Mouse (Mus musculus): Measurements from ENCODE around the gene Tesmin. TPM values are rescaled to one million over a fixed set of nuclear protein-coding genes. Genes with fewer than 3 reads are reported as not detected.
A peak's percentile ranks its signal among the peaks of the same experiment; 100 is the strongest.

The Tesmin gene
- polyA plus RNA-seq, 1 experiment from 2014 or later = 0.27 TPM

DNA sequence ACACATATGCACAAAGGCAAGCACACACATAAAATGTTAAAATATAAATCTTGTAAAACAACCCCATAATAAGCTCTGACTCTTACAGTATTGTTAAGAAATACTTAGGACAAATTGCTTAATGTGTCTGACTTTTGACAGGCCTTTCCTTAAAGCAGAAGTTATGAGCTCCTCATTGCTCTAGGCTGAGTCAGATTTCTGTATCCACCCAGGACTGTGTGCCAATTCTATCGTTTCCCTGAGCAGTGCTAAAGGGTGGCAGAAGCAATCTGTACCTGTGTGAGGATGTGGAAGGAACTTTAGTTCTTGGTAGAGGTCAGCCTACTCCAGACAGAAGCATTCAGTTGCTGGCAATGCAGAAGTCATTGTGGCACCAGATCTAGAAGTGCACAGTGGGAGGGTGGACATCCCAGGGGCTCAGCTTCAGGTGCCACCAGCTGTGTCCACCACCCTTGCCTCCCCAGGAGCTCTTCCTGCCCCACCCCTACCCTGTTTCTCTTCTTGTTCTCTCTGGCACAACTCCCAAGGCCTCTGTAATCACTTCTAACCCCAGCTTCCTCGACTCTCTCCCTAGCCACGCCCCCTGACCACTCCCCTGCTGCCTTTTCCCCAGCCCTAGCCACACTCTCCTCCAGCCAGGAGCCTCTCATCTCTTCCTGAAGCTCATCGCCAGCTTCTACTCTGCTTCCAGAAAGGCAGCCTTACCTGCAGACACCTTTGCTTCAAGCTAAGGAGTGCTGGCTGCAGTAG, 11.5 kb upstream of the Tesmin start:
- Histone ChIP-seq H3K4me2 (ENCODE audit: low read depth, low read length, severe bottlenecking) (no peak overlapping the region), H3K27ac (ENCODE audit: low read depth, low read length) (no peak overlapping the region), H3K4me3 (ENCODE audit: low read depth, low read length) (no peak overlapping the region), H3K9ac (ENCODE audit: low read length) (no peak overlapping the region), H3K36me3 (ENCODE audit: control insufficient read depth, insufficient read depth, low read length) (no peaks in the 10 kb centered on the region), H3K27me3 (ENCODE audit: control insufficient read depth, insufficient read depth, low read length) (no peaks in the 10 kb centered on the region), H3K9me3 (ENCODE audit: control insufficient read depth, low read length) (no peaks in the 10 kb centered on the region), H3K4me1 (replicated peaks; ENCODE audit: control insufficient read depth, insufficient read depth, low read length) (no peaks in the 10 kb centered on the region)
- DNase-seq (ENCODE audit: low spot score) = no peak
- 33% methylated on average over 4 of the region's 4 CpGs for WGBS
- ATAC-seq (replicated peaks; ENCODE audit: low FRiP score) = no peak

DNA sequence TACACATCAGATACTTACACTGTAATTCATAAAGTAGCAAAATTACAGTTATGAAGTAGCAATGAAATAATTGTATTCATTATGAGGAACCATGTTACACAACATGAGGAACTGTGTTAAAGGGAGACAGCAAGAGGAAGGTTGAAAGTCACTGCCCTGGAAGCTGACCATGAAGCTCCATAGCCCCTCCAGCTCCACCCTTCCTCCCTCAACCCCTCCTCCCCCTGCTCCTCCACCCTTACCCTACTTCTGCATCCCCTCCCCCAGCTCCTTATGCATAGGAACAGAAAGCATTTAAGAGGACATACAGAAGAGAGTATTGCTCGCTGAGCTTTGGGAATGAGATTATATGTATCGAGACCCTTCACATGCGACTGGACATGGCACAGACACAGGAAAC, 10.0 kb upstream of the Tesmin start:
- no peak for ATAC-seq (replicated peaks; ENCODE audit: low FRiP score)
- no peaks in the 10 kb centered on the region for H3K27me3 ChIP-seq (ENCODE audit: control insufficient read depth, insufficient read depth, low read length)
- no peak overlapping the region for H3K9ac ChIP-seq (ENCODE audit: low read length)
- H3K27ac ChIP-seq (ENCODE audit: low read depth, low read length) = no peak overlapping the region
- H3K36me3 ChIP-seq (ENCODE audit: control insufficient read depth, insufficient read depth, low read length) = no peaks in the 10 kb centered on the region
- WGBS = 91% methylated on average over 3 of the region's 3 CpGs
- no peak overlapping the region for H3K4me2 ChIP-seq (ENCODE audit: low read depth, low read length, severe bottlenecking)
- no peak for DNase-seq (ENCODE audit: low spot score)
- H3K4me1 ChIP-seq (replicated peaks; ENCODE audit: control insufficient read depth, insufficient read depth, low read length) = no peaks in the 10 kb centered on the region
- no peaks in the 10 kb centered on the region for H3K9me3 ChIP-seq (ENCODE audit: control insufficient read depth, low read length)
- H3K4me3 ChIP-seq (ENCODE audit: low read depth, low read length) = no peak overlapping the region

DNA sequence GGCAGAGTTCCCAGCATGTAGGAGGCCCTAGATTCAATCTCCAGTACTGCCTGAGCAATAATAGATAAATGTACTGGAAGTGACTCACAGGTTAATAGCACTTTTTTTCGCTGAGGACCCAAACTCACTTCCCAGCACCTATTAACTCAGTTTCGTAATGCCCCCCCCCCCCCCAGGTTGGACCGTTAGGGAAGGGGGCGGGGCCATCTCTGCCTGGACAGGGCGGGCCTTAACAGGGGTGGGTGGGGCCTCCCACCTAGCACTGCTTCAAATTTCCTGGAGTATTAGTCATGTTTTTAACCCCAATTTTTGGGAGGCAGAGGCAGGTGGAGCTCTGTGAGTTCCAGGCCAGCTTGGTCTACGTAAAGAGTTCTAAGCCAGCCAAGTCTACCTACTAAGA, 596 bp upstream of the Tesmin start:
- Histone ChIP-seq H3K9ac (ENCODE audit: low read length) (no peak overlapping the region), H3K4me2 (ENCODE audit: low read depth, low read length, severe bottlenecking) (no peak overlapping the region), H3K36me3 (ENCODE audit: control insufficient read depth, insufficient read depth, low read length) (no peaks in the 10 kb centered on the region), H3K27me3 (ENCODE audit: control insufficient read depth, insufficient read depth, low read length) (peaks cover 2% of the 10 kb centered on the region), H3K4me1 (replicated peaks; ENCODE audit: control insufficient read depth, insufficient read depth, low read length) (peaks cover 2% of the 10 kb centered on the region; the same call in 1 of the 2 replicates), H3K9me3 (ENCODE audit: control insufficient read depth, low read length) (no peaks in the 10 kb centered on the region; the same call in 1 of the 2 replicates), H3K27ac (ENCODE audit: low read depth, low read length) (no peak overlapping the region), H3K4me3 (ENCODE audit: low read depth, low read length) (no peak overlapping the region)
- no peak for DNase-seq (ENCODE audit: low spot score)
- WGBS = 69% methylated on average over 6 of the region's 6 CpGs
- ATAC-seq (replicated peaks; ENCODE audit: low FRiP score) = no peak; the same call in 1 of the 2 replicates

DNA sequence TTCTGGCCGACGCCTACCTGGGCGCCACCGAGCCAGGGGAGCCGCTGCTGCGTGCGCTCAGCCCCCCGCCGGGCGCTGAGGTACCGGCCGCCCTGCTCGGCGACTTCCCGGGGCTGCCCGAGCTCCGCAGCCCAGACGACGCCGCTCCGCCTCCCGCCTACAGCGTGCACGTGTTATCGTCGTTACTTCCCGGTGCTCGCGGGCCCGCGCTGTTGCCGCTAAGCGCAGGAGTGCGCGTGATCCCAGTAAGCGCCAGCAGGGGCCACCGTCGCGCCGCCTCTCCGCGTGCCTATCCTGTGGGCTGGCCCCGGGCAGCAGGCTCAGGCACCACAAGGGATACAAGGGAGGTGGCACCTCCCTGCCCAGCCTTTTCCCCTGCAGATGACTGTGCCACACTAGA, 432 bp downstream of the Tesmin start:
- H3K27me3 ChIP-seq (ENCODE audit: control insufficient read depth, insufficient read depth, low read length) = peaks cover 2% of the 10 kb centered on the region
- H3K9ac ChIP-seq (ENCODE audit: low read length) = peak overlapping the region; percentile 44
- H3K4me3 ChIP-seq (ENCODE audit: low read depth, low read length) = peak overlapping the region; percentile 29
- peaks cover 2% of the 10 kb centered on the region; the same call in 1 of the 2 replicates for H3K4me1 ChIP-seq (replicated peaks; ENCODE audit: control insufficient read depth, insufficient read depth, low read length)
- ATAC-seq (replicated peaks; ENCODE audit: low FRiP score) (peak; percentile 93), DNase-seq (ENCODE audit: low spot score) (peak; percentile 92)
- no peak overlapping the region for H3K27ac ChIP-seq (ENCODE audit: low read depth, low read length)
- no peaks in the 10 kb centered on the region for H3K36me3 ChIP-seq (ENCODE audit: control insufficient read depth, insufficient read depth, low read length)
- no peaks in the 10 kb centered on the region; the same call in 1 of the 2 replicates for H3K9me3 ChIP-seq (ENCODE audit: control insufficient read depth, low read length)
- WGBS = under 1% methylated on average over 43 of the region's 43 CpGs
- peak overlapping the region; percentile 78 for H3K4me2 ChIP-seq (ENCODE audit: low read depth, low read length, severe bottlenecking)

DNA sequence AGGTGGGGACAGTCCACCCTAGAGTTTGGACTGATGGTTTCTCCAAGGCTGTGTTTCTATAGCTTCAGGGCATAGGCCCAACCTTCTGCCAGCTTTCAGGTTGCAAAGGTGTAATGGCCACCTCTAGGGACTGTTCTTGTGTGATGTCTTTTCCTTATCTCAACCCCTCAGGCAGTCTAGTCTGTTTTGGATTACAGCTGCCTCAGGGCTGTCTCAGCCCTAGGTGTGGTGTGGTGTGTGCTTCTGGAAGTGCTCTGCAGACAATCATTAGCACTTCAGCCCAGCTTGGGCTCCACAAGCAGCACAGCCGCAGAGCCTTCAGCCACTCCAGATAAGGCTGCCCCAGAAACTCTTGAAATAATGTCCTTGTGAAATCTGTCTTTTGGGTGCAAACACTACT, 3.7 kb downstream of the Tesmin start:
- WGBS = 97% methylated on average over 1 of the region's 1 CpGs
- Histone ChIP-seq H3K27me3 (ENCODE audit: control insufficient read depth, insufficient read depth, low read length) (peaks cover 2% of the 10 kb centered on the region), H3K27ac (ENCODE audit: low read depth, low read length) (no peak overlapping the region), H3K36me3 (ENCODE audit: control insufficient read depth, insufficient read depth, low read length) (no peaks in the 10 kb centered on the region), H3K9ac (ENCODE audit: low read length) (no peak overlapping the region), H3K4me3 (ENCODE audit: low read depth, low read length) (no peak overlapping the region), H3K9me3 (ENCODE audit: control insufficient read depth, low read length) (no peaks in the 10 kb centered on the region; the same call in 1 of the 2 replicates), H3K4me2 (ENCODE audit: low read depth, low read length, severe bottlenecking) (no peak overlapping the region), H3K4me1 (replicated peaks; ENCODE audit: control insufficient read depth, insufficient read depth, low read length) (peaks cover 2% of the 10 kb centered on the region; the same call in 1 of the 2 replicates)
- ATAC-seq (replicated peaks; ENCODE audit: low FRiP score) = no peak
- DNase-seq (ENCODE audit: low spot score) = no peak

DNA sequence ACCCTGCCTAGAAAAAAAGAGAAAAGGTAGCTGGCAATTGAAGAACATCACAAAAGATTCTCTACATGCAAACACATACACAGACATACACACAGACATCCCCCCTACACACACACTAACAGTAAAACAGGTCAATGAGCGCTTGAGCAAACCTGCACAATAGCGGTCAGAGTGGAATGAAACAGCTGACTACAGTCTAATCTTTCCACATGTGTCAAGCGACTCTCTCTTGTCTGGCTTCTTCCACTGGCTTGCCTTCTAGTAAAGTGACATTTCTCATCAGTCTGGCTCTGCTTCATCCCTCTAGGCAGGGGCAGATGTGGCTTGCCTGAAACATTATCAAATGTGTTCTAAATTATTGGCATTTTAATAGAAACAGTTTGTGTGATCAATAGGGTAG, 5.6 kb downstream of the Tesmin start:
- Histone ChIP-seq H3K4me2 (ENCODE audit: low read depth, low read length, severe bottlenecking) (no peak overlapping the region), H3K36me3 (ENCODE audit: control insufficient read depth, insufficient read depth, low read length) (no peaks in the 10 kb centered on the region), H3K27ac (ENCODE audit: low read depth, low read length) (no peak overlapping the region), H3K9ac (ENCODE audit: low read length) (no peak overlapping the region), H3K9me3 (ENCODE audit: control insufficient read depth, low read length) (no peaks in the 10 kb centered on the region; the same call in 1 of the 2 replicates), H3K27me3 (ENCODE audit: control insufficient read depth, insufficient read depth, low read length) (peaks cover 2% of the 10 kb centered on the region), H3K4me1 (replicated peaks; ENCODE audit: control insufficient read depth, insufficient read depth, low read length) (0 out of 2 replicates have a peak, but pooled peaks cover 2% of the 10 kb centered on the region), H3K4me3 (ENCODE audit: low read depth, low read length) (no peak overlapping the region)
- WGBS = 87% methylated on average over 3 of the region's 3 CpGs
- DNase-seq (ENCODE audit: low spot score) (no peak), ATAC-seq (replicated peaks; ENCODE audit: low FRiP score) (no peak)

DNA sequence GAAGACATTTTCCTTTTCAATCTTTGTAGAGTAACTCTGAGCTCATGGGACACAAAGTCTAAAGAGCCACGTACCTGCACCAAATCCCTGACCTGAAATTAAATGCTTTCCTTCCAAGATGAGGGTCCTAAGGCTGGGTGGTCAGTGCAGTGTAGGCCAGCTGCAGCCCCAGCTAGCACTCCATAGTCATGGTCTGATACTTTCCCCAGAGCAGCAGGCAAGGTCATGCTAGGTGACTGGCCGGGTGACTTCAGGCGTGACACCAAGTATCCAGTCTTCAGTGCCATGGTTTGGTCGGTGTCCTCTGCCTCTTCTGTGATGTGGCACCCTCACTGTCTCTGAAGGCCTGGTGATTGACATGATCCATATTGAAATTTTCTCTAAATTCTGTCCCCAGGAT, 11.4 kb downstream of the Tesmin start:
- no peak overlapping the region for H3K4me2 ChIP-seq (ENCODE audit: low read depth, low read length, severe bottlenecking)
- no peak overlapping the region for H3K27ac ChIP-seq (ENCODE audit: low read depth, low read length)
- H3K9me3 ChIP-seq (ENCODE audit: control insufficient read depth, low read length) = no peaks in the 10 kb centered on the region
- no peak for ATAC-seq (replicated peaks; ENCODE audit: low FRiP score)
- no peak overlapping the region for H3K9ac ChIP-seq (ENCODE audit: low read length)
- no peaks in the 10 kb centered on the region for H3K27me3 ChIP-seq (ENCODE audit: control insufficient read depth, insufficient read depth, low read length)
- H3K36me3 ChIP-seq (ENCODE audit: control insufficient read depth, insufficient read depth, low read length) = no peaks in the 10 kb centered on the region
- no peaks in the 10 kb centered on the region for H3K4me1 ChIP-seq (replicated peaks; ENCODE audit: control insufficient read depth, insufficient read depth, low read length)
- DNase-seq (ENCODE audit: low spot score) = no peak
- 84% methylated on average over 4 of the region's 4 CpGs for WGBS
- H3K4me3 ChIP-seq (ENCODE audit: low read depth, low read length) = no peak overlapping the region

DNA sequence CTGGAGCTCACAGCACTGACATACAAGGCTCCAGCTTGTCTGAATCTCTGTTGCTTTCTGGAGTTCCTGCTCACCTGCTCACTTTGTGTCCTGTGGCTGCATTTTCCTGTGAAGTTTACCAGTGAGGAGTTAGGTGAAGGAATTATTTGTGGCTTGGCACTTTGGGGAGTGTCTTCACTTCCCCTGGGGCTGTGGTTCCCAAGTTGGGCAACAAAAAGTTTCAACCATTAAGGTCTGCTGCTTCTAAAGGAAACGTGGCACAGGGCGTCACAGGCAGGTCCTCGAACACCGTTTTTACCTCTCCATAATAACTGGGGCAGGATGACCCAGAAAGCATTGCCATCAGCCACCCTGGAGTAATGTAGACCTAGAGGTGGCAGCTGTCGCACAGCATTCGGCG, 12.8 kb downstream of the Tesmin start:
- no peaks in the 10 kb centered on the region for H3K9me3 ChIP-seq (ENCODE audit: control insufficient read depth, low read length)
- 89% methylated on average over 7 of the region's 7 CpGs for WGBS
- H3K36me3 ChIP-seq (ENCODE audit: control insufficient read depth, insufficient read depth, low read length) = no peaks in the 10 kb centered on the region
- no peak overlapping the region for H3K27ac ChIP-seq (ENCODE audit: low read depth, low read length)
- H3K27me3 ChIP-seq (ENCODE audit: control insufficient read depth, insufficient read depth, low read length) = no peaks in the 10 kb centered on the region
- H3K4me2 ChIP-seq (ENCODE audit: low read depth, low read length, severe bottlenecking) = no peak overlapping the region
- no peak for DNase-seq (ENCODE audit: low spot score)
- no peaks in the 10 kb centered on the region for H3K4me1 ChIP-seq (replicated peaks; ENCODE audit: control insufficient read depth, insufficient read depth, low read length)
- H3K9ac ChIP-seq (ENCODE audit: low read length) = no peak overlapping the region
- H3K4me3 ChIP-seq (ENCODE audit: low read depth, low read length) = no peak overlapping the region
- no peak for ATAC-seq (replicated peaks; ENCODE audit: low FRiP score)

DNA sequence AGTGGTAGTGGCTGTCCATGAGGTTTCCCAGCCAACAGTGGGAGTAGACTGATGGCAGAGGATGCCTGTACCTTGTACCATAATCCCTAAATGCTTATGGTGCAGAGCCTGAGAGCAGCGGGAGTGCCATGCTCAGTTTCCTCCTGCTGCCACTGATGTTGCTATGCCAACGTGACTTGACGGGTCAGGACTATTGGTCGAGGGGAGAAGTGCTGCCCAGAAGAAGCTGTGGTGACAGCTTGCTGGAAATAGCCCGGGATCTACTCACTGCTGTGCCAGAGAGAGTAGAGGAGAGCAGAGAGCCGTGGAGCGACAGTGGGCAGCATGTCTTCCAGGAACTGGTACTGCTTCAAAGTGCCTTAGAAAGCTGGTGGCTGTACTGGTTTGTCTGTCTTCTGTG, 13.3 kb downstream of the Tesmin start:
- no peaks in the 10 kb centered on the region for H3K27me3 ChIP-seq (ENCODE audit: control insufficient read depth, insufficient read depth, low read length)
- H3K27ac ChIP-seq (ENCODE audit: low read depth, low read length) = no peak overlapping the region
- no peak for ATAC-seq (replicated peaks; ENCODE audit: low FRiP score)
- WGBS = 62% methylated on average over 7 of the region's 7 CpGs
- no peak overlapping the region for H3K4me3 ChIP-seq (ENCODE audit: low read depth, low read length)
- H3K4me1 ChIP-seq (replicated peaks; ENCODE audit: control insufficient read depth, insufficient read depth, low read length) = no peaks in the 10 kb centered on the region
- no peaks in the 10 kb centered on the region for H3K9me3 ChIP-seq (ENCODE audit: control insufficient read depth, low read length)
- no peak overlapping the region for H3K4me2 ChIP-seq (ENCODE audit: low read depth, low read length, severe bottlenecking)
- no peak for DNase-seq (ENCODE audit: low spot score)
- H3K36me3 ChIP-seq (ENCODE audit: control insufficient read depth, insufficient read depth, low read length) = no peaks in the 10 kb centered on the region
- no peak overlapping the region for H3K9ac ChIP-seq (ENCODE audit: low read length)

All from forebrain, embryonic 11.5 days (tissue).